Mouse (Mus musculus) kidney, postnatal 0 days (tissue): ENCODE measurements around the gene Ppp2r2c. TPM values are rescaled to one million over a fixed set of nuclear protein-coding genes. Genes with fewer than 3 reads are reported as not detected.
A peak's percentile ranks its signal among the peaks of the same experiment; 100 is the strongest.

ENCODE experiments used
- ATAC-seq: fragments of 200-750 bp; cut with Nextera tagmentation; replicated peaks from 2 replicates; pipeline ENCODE4 v1.8.0; 2017; ENCODE audit warnings: low read depth, moderate number of reproducible peaks, moderate TSS enrichment, moderate library complexity; ENCODE audit not compliant: low FRiP score
- DNase-seq: peaks from one replicate; pipeline ENCODE4 v3.0.0-alpha.2; 2016; ENCODE audit warnings: low spot score
- H3K27ac ChIP-seq: fragments of 300-500 bp; sonication (generic); 2 replicates; pipeline ENCODE4 v1.5.1; 2014; ENCODE audit warnings: mild to moderate bottlenecking
- H3K27me3 ChIP-seq: fragments of 300-500 bp; sonication (generic); 2 replicates; pipeline ENCODE4 v1.6.1; 2014; ENCODE audit warnings: low read length, mixed read lengths; ENCODE audit not compliant: insufficient read depth
- H3K36me3 ChIP-seq: fragments of 300-500 bp; sonication (generic); 2 replicates; pipeline ENCODE4 v1.6.1; 2014; ENCODE audit warnings: low read length, mixed read lengths; ENCODE audit not compliant: insufficient read depth
- H3K4me1 ChIP-seq: fragments of 300-500 bp; sonication (generic); replicated peaks from 2 replicates; pipeline ENCODE4 v1.6.1; 2014; ENCODE audit warnings: antibody characterized with exemption, low read length, mixed read lengths; ENCODE audit not compliant: insufficient read depth
- H3K4me2 ChIP-seq: fragments of 300-500 bp; sonication (generic); 2 replicates; pipeline ENCODE4 v1.6.1; 2014; ENCODE audit warnings: mild to moderate bottlenecking, low read length, moderate library complexity, mixed read lengths
- H3K4me3 ChIP-seq: fragments of 300-500 bp; sonication (generic); replicated peaks from 2 replicates; pipeline ENCODE4 v1.5.1; 2014; ENCODE audit warnings: low read depth, low read length
- H3K9ac ChIP-seq: fragments of 300-500 bp; sonication (generic); 2 replicates; pipeline ENCODE4 v1.6.1; 2014; ENCODE audit warnings: low read depth, low read length
- H3K9me3 ChIP-seq: fragments of 300-500 bp; sonication (generic); replicated peaks from 2 replicates; pipeline ENCODE4 v1.6.1; 2016; ENCODE audit warnings: low read length, inconsistent platforms, mixed read lengths
- CTCF ChIP-seq: IDR thresholded peaks from 2 replicates; pipeline ENCODE4 v1.5.1; 2016; ENCODE audit warnings: antibody characterized with exemption, low read depth, mild to moderate bottlenecking, moderate library complexity
- WGBS: fragments of 180-500 bp; shearing (Covaris S2); extraction: QIAGEN DNeasy Blood & Tissue Kit; methylation state at CpG from one replicate; pipeline ENCODE4 v1.1.7; 2014; 5-methylcytosine and 5-hydroxymethylcytosine counted together
- polyA plus RNA-seq: library from polyadenylated mRNA; unstranded; fragments of >200 nt; fragmentation: Nextera tagmentation; extraction: Ambion mirVana; gene quantifications from 2 replicates; pipeline ENCODE4 v1.2.1, GENCODE M21; 2015

Ppp2r2c gene
- polyA plus RNA-seq, 1 experiment from 2014 or later: 0.11 TPM

GRCm38 (mm10) chr5:36917245-36917644, 48.9 kb downstream of the Ppp2r2c start:
- ATAC-seq (no peak), DNase-seq (no peak)
- no peaks in the 10 kb centered on the region for H3K27me3 ChIP-seq
- H3K9me3 ChIP-seq: no peaks in the 10 kb centered on the region
- no peak overlapping the region for H3K4me3 ChIP-seq
- H3K36me3 ChIP-seq: no peaks in the 10 kb centered on the region
- 85% methylated on average over 4 of the region's 4 CpGs for WGBS
- no peaks in the 10 kb centered on the region for H3K4me1 ChIP-seq
- H3K4me2 ChIP-seq: no peak overlapping the region
- no peak overlapping the region for H3K9ac ChIP-seq
- TF ChIP-seq CTCF: no peak
- H3K27ac ChIP-seq: no peak overlapping the region

GRCm38 (mm10) chr5:36918016-36918415, 49.7 kb downstream of the Ppp2r2c start:
- H3K27ac ChIP-seq: no peak overlapping the region
- TF ChIP-seq CTCF: no peak
- no peaks in the 10 kb centered on the region for H3K9me3 ChIP-seq
- no peaks in the 10 kb centered on the region for H3K4me1 ChIP-seq
- DNase-seq: no peak
- H3K4me3 ChIP-seq: no peak overlapping the region
- no peak overlapping the region for H3K9ac ChIP-seq
- no peak for ATAC-seq
- H3K27me3 ChIP-seq: no peaks in the 10 kb centered on the region
- H3K4me2 ChIP-seq: no peak overlapping the region
- WGBS: 76% methylated on average over 7 of the region's 7 CpGs
- no peaks in the 10 kb centered on the region for H3K36me3 ChIP-seq

GRCm38 (mm10) chr5:36920072-36920471, 51.8 kb downstream of the Ppp2r2c start:
- WGBS: 26% methylated on average over 1 of the region's 1 CpGs
- Histone ChIP-seq H3K9me3 (no peaks in the 10 kb centered on the region), H3K4me1 (no peaks in the 10 kb centered on the region), H3K4me2 (no peak overlapping the region), H3K27me3 (no peaks in the 10 kb centered on the region), H3K9ac (no peak overlapping the region), H3K4me3 (no peak overlapping the region), H3K36me3 (no peaks in the 10 kb centered on the region), H3K27ac (no peak overlapping the region)
- ATAC-seq (no peak), DNase-seq (peak; percentile 35)
- TF ChIP-seq CTCF: peak; percentile 70

- Histone ChIP-seq H3K27me3 (no peaks in the 10 kb centered on the region), H3K4me3 (no peak overlapping the region), H3K27ac (no peak overlapping the region), H3K4me1 (no peaks in the 10 kb centered on the region), H3K36me3 (no peaks in the 10 kb centered on the region), H3K4me2 (no peak overlapping the region), H3K9me3 (no peaks in the 10 kb centered on the region), H3K9ac (no peak overlapping the region)
- WGBS: 88% methylated on average over 1 of the region's 1 CpGs
- ATAC-seq (no peak), DNase-seq (no peak)
- TF ChIP-seq CTCF: no peak
Observed at GRCm38 (mm10) chr5:36921871-36922270, 53.6 kb downstream of the Ppp2r2c start.

- no peak overlapping the region for H3K4me3 ChIP-seq
- no peak for ATAC-seq
- no peaks in the 10 kb centered on the region for H3K4me1 ChIP-seq
- no peaks in the 10 kb centered on the region for H3K9me3 ChIP-seq
- no peak overlapping the region for H3K4me2 ChIP-seq
- H3K9ac ChIP-seq: no peak overlapping the region
- WGBS: 64% methylated on average over 10 of the region's 10 CpGs
- no peaks in the 10 kb centered on the region for H3K27me3 ChIP-seq
- TF ChIP-seq CTCF: no peak
- no peak overlapping the region for H3K27ac ChIP-seq
- no peaks in the 10 kb centered on the region for H3K36me3 ChIP-seq
- no peak for DNase-seq
Observed at GRCm38 (mm10) chr5:36922811-36923210, 54.5 kb downstream of the Ppp2r2c start.

GRCm38 (mm10) chr5:36923826-36924700, 55.8 kb downstream of the Ppp2r2c start:
- Histone ChIP-seq H3K4me3 (no peak overlapping the region), H3K27me3 (no peaks in the 10 kb centered on the region), H3K4me2 (no peak overlapping the region), H3K27ac (no peak overlapping the region), H3K4me1 (no peaks in the 10 kb centered on the region), H3K9ac (no peak overlapping the region), H3K36me3 (no peaks in the 10 kb centered on the region), H3K9me3 (no peaks in the 10 kb centered on the region)
- DNase-seq: no peak
- no peak for ATAC-seq
- TF ChIP-seq CTCF: no peak
- WGBS: 31% methylated on average over 11 of the region's 11 CpGs
